Mouse (Mus musculus) subcutaneous adipose tissue, adult 2 months (tissue): ENCODE data around the gene Gm8947. TPM values are rescaled to one million over a fixed set of nuclear protein-coding genes. Genes with fewer than 3 reads are reported as not detected.

Experiments
- polyA plus RNA-seq: library from polyadenylated mRNA; depleted of rRNA; stranded (reverse); fragments of >200 nt; gene quantifications from 2 replicates; pipeline ENCODE4 v1.2.3, GENCODE M21; 2012; ENCODE audit warnings: low replicate concordance; rRNA removed

Gm8947 gene
- not detected in 2 replicates for polyA plus RNA-seq

DNA sequence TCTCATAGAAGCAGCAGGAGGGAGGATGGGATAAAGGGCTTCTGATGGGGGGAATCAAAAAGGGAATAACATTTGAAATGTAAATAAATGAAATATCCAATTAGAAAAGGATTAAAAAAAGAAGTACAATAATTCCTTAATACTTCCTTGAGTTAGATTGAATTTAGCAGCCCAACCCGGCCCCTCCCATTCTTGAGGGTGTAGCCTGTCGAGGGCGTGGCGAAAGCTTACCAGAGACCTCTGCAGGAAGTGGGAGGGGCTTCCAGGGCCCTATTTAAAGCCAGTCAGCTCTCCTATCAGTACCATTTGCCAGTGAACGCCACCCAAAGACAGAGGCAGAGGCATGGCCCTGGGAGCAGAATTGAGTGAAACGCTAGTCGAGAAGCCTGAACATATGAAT lies at the start of gene Gm8947:
Gene Gm8947 (plus strand): TSS at position 302 of the 400 bp plus-strand sequence.

DNA sequence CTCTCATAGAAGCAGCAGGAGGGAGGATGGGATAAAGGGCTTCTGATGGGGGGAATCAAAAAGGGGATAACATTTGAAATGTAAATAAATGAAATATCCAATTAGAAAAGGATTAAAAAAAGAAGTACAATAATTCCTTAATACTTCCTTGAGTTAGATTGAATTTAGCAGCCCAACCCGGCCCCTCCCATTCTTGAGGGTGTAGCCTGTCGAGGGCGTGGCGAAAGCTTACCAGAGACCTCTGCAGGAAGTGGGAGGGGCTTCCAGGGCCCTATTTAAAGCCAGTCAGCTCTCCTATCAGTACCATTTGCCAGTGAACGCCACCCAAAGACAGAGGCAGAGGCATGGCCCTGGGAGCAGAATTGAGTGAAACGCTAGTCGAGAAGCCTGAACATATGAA lies 9.9 kb upstream of the Gm8947 start, which contains the start of gene Gm47985:
Gene Gm47985 (plus strand): TSS at position 272 of the 400 bp plus-strand sequence.

DNA sequence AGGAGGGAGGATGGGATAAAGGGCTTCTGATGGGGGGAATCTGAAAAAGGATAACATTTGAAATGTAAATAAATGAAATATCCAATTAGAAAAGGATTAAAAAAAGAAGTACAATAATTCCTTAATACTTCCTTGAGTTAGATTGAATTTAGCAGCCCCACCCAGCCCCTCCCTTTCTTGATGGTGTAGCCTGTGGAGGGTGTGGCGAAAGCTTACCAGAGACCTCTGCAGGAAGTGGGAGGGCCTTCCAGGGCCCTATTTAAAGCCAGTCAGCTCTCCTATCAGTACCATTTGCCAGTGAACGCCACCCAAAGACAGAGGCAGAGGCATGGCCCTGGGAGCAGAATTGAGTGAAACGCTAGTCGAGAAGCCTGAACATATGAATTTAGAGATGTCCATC lies 5.9 kb downstream of the Gm8947 start, which contains the start of gene Gm47995:
Gene Gm47995 (plus strand): TSS at position 329 of the 400 bp plus-strand sequence.

DNA sequence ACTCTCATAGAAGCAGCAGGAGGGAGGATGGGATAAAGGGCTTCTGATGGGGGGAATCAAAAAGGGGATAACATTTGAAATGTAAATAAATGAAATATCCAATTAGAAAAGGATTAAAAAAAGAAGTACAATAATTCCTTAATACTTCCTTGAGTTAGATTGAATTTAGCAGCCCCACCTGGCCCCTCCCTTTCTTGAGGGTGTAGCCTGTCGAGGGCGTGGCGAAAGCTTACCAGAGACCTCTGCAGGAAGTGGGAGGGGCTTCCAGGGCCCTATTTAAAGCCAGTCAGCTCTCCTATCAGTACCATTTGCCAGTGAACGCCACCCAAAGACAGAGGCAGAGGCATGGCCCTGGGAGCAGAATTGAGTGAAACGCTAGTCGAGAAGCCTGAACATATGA lies 11.6 kb downstream of the Gm8947 start, which contains the start of gene 3110040M04Rik:
Gene 3110040M04Rik (plus strand): TSS at position 304 of the 400 bp plus-strand sequence.

DNA sequence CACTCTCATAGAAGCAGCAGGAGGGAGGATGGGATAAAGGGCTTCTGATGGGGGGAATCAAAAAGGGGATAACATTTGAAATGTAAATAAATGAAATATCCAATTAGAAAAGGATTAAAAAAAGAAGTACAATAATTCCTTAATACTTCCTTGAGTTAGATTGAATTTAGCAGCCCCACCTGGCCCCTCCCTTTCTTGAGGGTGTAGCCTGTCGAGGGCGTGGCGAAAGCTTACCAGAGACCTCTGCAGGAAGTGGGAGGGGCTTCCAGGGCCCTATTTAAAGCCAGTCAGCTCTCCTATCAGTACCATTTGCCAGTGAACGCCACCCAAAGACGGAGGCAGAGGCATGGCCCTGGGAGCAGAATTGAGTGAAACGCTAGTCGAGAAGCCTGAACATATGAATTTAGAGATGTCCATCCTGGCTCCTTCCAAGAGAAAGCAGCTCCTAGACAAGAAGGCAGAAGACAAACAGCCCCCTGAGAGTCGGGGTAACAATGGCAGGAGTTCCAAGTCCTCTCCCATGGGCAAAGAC lies 17.7 kb downstream of the Gm8947 start, which contains the start of gene Gm47996:
Gene Gm47996 (plus strand): TSS at position 308 of the 532 bp plus-strand sequence.

Other genes with a start within 250 kb of the Gm8947 start
- gene Hmcn1, start 198.9 kb upstream of the Gm8947 start, polyA plus RNA-seq = 6.2 and 7.1 TPM in 2 replicates
- gene Gm47985, start 9.8 kb upstream of the Gm8947 start, polyA plus RNA-seq = 0.10 TPM in 1 of 2 replicates, not detected in the other
- not detected in 2 replicates for gene Gm47995, start 6.1 kb downstream of the Gm8947 start, polyA plus RNA-seq
- not detected in 2 replicates for gene 3110040M04Rik, start 11.7 kb downstream of the Gm8947 start, polyA plus RNA-seq
- not detected in 2 replicates for gene Gm47996, start 17.8 kb downstream of the Gm8947 start, polyA plus RNA-seq
- gene Ivns1abp, start 152.1 kb downstream of the Gm8947 start, polyA plus RNA-seq = 51.7 and 60.0 TPM in 2 replicates
- 7.1 and 10.1 TPM in 2 replicates for gene Swt1, start 236.1 kb downstream of the Gm8947 start, polyA plus RNA-seq
- gene Trmt1l, start 236.2 kb downstream of the Gm8947 start, polyA plus RNA-seq = 14.4 and 21.0 TPM in 2 replicates